Mouse (Mus musculus) liver, adult 2 months (tissue): Measurements from ENCODE around the gene Cbr1. TPM values are rescaled to one million over a fixed set of nuclear protein-coding genes. Genes with fewer than 3 reads are reported as not detected.

Experiments used
- DNase-seq: peaks from one replicate; pipeline ENCODE4 v3.0.0-alpha.2; 2011; ENCODE audit warnings: low read depth, low spot score; ENCODE audit errors: extremely low read depth
- H3K27ac ChIP-seq: fragments of 200-500 bp; replicated peaks from 2 replicates; pipeline ENCODE4 v1.5.1; 2012; ENCODE audit warnings: low read depth, mild to moderate bottlenecking, control low read depth, inconsistent platforms, low read length; ENCODE audit not compliant: insufficient read depth
- H3K27me3 ChIP-seq: fragments of 200-500 bp; 2 replicates; pipeline ENCODE4 v1.6.1; 2012; ENCODE audit warnings: mild to moderate bottlenecking, moderate library complexity, low read length, inconsistent platforms; ENCODE audit not compliant: control insufficient read depth, insufficient read depth
- H3K36me3 ChIP-seq: fragments of 200-500 bp; 2 replicates; pipeline ENCODE4 v1.6.1; 2012; ENCODE audit warnings: low read length, inconsistent platforms; ENCODE audit not compliant: control insufficient read depth, insufficient read depth
- H3K4me1 ChIP-seq: fragments of 200-500 bp; 2 replicates; pipeline ENCODE4 v1.6.1; 2011; ENCODE audit warnings: low read length; ENCODE audit not compliant: control insufficient read depth, insufficient read depth
- H3K4me3 ChIP-seq: fragments of 200-500 bp; 2 replicates; pipeline ENCODE4 v1.5.1; 2011; ENCODE audit warnings: low read depth, mild to moderate bottlenecking, control low read depth, low read length, moderate library complexity; ENCODE audit not compliant: insufficient read depth
- H3K79me2 ChIP-seq: fragments of 200-500 bp; 2 replicates; pipeline ENCODE4 v1.6.1; 2012; ENCODE audit warnings: inconsistent platforms, mild to moderate bottlenecking, low read length, moderate library complexity; ENCODE audit not compliant: control insufficient read depth, insufficient read depth
- H3K9ac ChIP-seq: fragments of 200-500 bp; 2 replicates; pipeline ENCODE4 v1.6.1; 2012; ENCODE audit warnings: low read depth, mild to moderate bottlenecking, control low read depth, inconsistent platforms, low read length
- CTCF ChIP-seq: fragments of 200-500 bp; IDR thresholded peaks from 2 replicates; pipeline ENCODE4 v1.5.1; 2011; ENCODE audit warnings: low read depth, low read length, control low read depth
- POLR2A ChIP-seq: fragments of 200-500 bp; IDR thresholded peaks from 2 replicates; pipeline ENCODE4 v1.6.1; 2011; ENCODE audit warnings: low read length, control low read depth; ENCODE audit not compliant: insufficient read depth; ENCODE audit errors: extremely low read depth
- WGBS: fragments of 180-500 bp; shearing (Covaris S2); methylation state at CpG from one replicate; pipeline ENCODE4 v1.1.7; 2018; 5-methylcytosine and 5-hydroxymethylcytosine counted together
- polyA plus RNA-seq: library from polyadenylated mRNA; depleted of rRNA; stranded (reverse); fragments of >200 nt; gene quantifications from 2 replicates; pipeline ENCODE4 v1.2.3, GENCODE M21; 2012; rRNA removed
- total RNA-seq: library from RNA; depleted of rRNA; stranded (reverse); fragments of >200 nt; gene quantifications from 2 replicates; pipeline ENCODE4 v1.2.3, GENCODE M21; 2014; rRNA removed

The Cbr1 gene
- 125 and 126 TPM in 2 replicates for total RNA-seq
- 194 and 308 TPM in 2 replicates for polyA plus RNA-seq

- Histone ChIP-seq H3K27me3 (no peaks in the 10 kb centered on the region), H3K27ac (peak within 1 kb of the TSS; percentile 84), H3K4me1 (peaks cover 25% of the 10 kb centered on the region), H3K79me2 (no peaks in the 10 kb centered on the region), H3K36me3 (peaks cover 10% of the 10 kb centered on the region), H3K4me3 (no peak within 1 kb of the TSS), H3K9ac (peak within 1 kb of the TSS; percentile 72; the same call in 1 of the 2 replicates)
- no peak for DNase-seq
- 82% methylated on average over 4 of the region's 4 CpGs for WGBS
- TF ChIP-seq CTCF (no peak), POLR2A (no peak)
These were observed at the start of gene Cbr1 for GRCm38 (mm10) chr16:93605553-93605952. TSS of gene Cbr1 (plus strand) at chr16:93605853.

- no peak overlapping the region for H3K9ac ChIP-seq
- WGBS, result 67% methylated on average over 8 of the region's 8 CpGs
- no peaks in the 10 kb centered on the region for H3K79me2 ChIP-seq
- TF ChIP-seq CTCF (no peak), POLR2A (no peak)
- H3K4me1 ChIP-seq, result no peaks in the 10 kb centered on the region
- no peak overlapping the region for H3K27ac ChIP-seq
- H3K27me3 ChIP-seq, result 0 out of 2 replicates have a peak, but pooled peaks cover 3% of the 10 kb centered on the region
- no peak for DNase-seq
- H3K4me3 ChIP-seq, result no peak overlapping the region
- no peaks in the 10 kb centered on the region for H3K36me3 ChIP-seq
These were observed 48.0 kb upstream of the Cbr1 start for GRCm38 (mm10) chr16:93557646-93558045.

- TF ChIP-seq POLR2A (no peak), CTCF (no peak)
- no peak for DNase-seq
- WGBS, result 35% methylated on average over 12 of the region's 12 CpGs
- Histone ChIP-seq H3K9ac (no peak overlapping the region), H3K27ac (no peak overlapping the region), H3K27me3 (0 out of 2 replicates have a peak, but pooled peaks cover 3% of the 10 kb centered on the region), H3K79me2 (no peaks in the 10 kb centered on the region), H3K4me1 (no peaks in the 10 kb centered on the region), H3K36me3 (no peaks in the 10 kb centered on the region), H3K4me3 (no peak overlapping the region)
These were observed 47.2 kb upstream of the Cbr1 start for GRCm38 (mm10) chr16:93558499-93558898.

GRCm38 (mm10) chr16:93572383-93572782, 33.3 kb upstream of the Cbr1 start:
- WGBS, result 90% methylated on average over 6 of the region's 6 CpGs
- Histone ChIP-seq H3K4me3 (no peak overlapping the region), H3K9ac (no peak overlapping the region), H3K27me3 (no peaks in the 10 kb centered on the region), H3K36me3 (no peaks in the 10 kb centered on the region), H3K4me1 (no peaks in the 10 kb centered on the region), H3K27ac (no peak overlapping the region), H3K79me2 (no peaks in the 10 kb centered on the region)
- TF ChIP-seq CTCF (no peak), POLR2A (no peak)
- DNase-seq, result no peak

- Histone ChIP-seq H3K36me3 (no peaks in the 10 kb centered on the region), H3K4me3 (no peak overlapping the region), H3K27me3 (no peaks in the 10 kb centered on the region), H3K9ac (no peak overlapping the region), H3K79me2 (no peaks in the 10 kb centered on the region), H3K4me1 (no peaks in the 10 kb centered on the region), H3K27ac (no peak overlapping the region)
- TF ChIP-seq CTCF (no peak), POLR2A (no peak)
- DNase-seq, result no peak
- 96% methylated on average over 5 of the region's 5 CpGs for WGBS
These were observed 32.2 kb upstream of the Cbr1 start for GRCm38 (mm10) chr16:93573434-93573833.

GRCm38 (mm10) chr16:93574521-93575191, 31.0 kb upstream of the Cbr1 start:
- DNase-seq, result no peak
- WGBS, result 73% methylated on average over 18 of the region's 18 CpGs
- H3K79me2 ChIP-seq, result no peaks in the 10 kb centered on the region

More at GRCm38 (mm10) chr16:93574521-93575191, 31.0 kb upstream of the Cbr1 start:
- Histone ChIP-seq H3K27me3 (no peaks in the 10 kb centered on the region), H3K4me1 (no peaks in the 10 kb centered on the region), H3K4me3 (no peak overlapping the region), H3K36me3 (no peaks in the 10 kb centered on the region), H3K9ac (no peak overlapping the region), H3K27ac (no peak overlapping the region)
- TF ChIP-seq CTCF (no peak), POLR2A (no peak)
